Mouse (Mus musculus): Measurements from ENCODE around the gene Nol9.
A peak's percentile ranks its signal among the peaks of the same experiment; 100 is the strongest.

Nol9 gene

GRCm38 (mm10) chr4:152092751-152093293, 53.7 kb downstream of the Nol9 start:
- peak; percentile 35 for ATAC-seq (ENCODE audit: low TSS enrichment)

DNA sequence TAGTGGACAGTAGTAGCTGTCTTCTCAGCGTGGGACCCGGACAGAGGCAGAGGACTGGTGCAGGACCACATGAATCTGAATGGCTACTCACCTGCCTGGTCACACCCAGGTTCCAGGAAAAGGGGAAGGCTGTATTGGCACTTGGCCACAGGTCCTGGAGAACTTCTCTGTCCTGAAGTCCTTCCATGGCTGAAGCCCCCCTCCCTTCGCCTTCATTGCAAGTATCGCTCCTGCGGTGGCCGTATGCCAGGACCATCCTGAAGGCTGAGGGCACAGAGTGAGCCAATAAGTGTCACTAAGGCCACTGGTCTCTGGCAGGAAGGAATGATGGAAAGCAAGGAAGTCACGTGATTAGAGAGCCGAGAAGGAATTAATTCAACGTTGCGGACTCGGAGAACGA, 55.1 kb downstream of the Nol9 start:
- ATAC-seq (ENCODE audit: low TSS enrichment) = no peak

DNA sequence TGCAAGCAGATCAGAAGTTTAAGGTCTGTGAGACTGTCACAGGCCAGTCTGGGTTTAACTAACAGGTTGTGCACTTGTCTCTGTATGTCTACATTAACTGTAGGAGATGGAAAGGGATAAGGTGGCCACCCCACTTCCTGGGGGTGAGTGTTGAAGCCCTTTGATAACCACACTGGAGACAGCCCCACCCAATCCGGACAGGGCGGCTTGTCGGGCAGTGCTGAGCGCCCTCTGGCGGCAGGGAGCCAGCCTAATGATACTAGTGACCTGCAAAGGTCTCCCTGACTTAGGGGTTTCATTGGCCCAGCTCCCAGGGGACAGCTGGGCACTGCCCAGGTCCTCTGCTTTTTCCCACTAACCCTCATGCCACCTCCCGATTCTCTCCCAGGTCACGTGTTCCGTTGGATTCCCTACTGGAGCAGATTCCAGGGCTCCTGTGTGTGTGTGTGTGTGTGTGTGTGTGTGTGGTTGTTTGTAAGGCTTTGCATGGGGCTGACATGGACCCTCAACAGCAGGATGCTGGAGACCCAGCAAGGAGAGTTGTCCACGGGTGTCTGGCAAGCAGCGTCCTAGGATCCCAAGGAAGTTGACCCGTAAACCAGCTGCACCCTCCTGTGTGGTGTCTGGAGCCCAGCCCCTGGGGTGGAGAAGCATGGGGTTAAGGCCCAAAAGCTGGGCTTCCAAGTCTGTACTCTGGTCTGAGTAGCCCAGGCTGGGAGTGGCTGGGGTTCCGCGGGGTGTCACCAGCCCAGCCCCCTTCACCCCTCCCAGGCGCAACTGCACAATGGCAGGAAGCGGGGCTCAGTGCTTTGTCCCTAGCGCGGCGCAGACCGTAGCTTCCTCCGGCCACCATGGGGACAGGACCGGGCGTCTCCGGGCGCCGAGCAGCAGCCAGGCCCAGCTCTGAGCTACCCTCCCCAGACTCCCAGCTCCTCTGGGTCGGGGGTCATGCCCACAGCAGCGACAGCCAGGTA, 57.1 kb downstream of the Nol9 start:
- no peak for ATAC-seq (ENCODE audit: low TSS enrichment)

DNA sequence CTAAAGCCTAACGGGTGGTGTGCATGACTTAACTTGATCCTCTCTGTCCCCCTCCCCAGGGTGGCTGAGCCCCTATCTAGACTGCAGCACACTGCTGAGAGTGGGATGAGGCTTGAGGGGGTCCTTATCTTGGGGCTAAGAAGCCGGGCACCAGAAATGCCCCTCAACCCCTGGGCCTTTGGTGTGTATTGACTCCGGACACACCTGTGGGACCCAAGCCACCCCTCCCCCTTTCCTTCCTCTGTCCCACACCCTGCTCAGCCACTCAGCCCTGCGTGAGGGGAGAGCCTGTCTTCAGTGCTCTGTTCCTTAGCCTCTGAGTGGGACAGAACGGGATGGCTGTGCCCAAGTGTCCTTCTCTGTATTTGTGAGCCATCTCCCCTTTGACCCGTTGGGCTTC, 57.8 kb downstream of the Nol9 start:
- no peak for ATAC-seq (ENCODE audit: low TSS enrichment)

GRCm38 (mm10) chr4:152097911-152098799, 59.0 kb downstream of the Nol9 start:
- ATAC-seq (ENCODE audit: low TSS enrichment) = no peak

DNA sequence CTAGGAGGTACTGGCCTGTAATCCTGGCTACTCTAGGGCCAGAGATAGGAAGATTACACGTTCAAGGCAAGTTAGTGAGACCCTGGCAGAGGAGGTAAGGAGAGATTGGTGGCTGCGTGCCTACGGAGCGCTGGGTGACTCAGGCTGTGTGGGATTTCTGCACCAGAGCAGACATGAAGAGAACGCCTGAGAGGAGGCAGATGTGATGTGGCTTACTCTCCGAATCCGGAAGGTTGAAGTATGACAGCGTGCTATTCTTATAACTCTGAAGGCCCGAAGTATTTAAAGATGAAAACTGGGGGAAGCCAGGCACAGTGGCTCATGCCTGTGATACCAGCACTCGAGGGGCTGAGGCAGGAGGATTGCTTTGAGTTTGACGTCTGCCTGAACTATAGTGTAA, 61.4 kb downstream of the Nol9 start:
- peak; percentile 80 for ATAC-seq (ENCODE audit: low TSS enrichment)

DNA sequence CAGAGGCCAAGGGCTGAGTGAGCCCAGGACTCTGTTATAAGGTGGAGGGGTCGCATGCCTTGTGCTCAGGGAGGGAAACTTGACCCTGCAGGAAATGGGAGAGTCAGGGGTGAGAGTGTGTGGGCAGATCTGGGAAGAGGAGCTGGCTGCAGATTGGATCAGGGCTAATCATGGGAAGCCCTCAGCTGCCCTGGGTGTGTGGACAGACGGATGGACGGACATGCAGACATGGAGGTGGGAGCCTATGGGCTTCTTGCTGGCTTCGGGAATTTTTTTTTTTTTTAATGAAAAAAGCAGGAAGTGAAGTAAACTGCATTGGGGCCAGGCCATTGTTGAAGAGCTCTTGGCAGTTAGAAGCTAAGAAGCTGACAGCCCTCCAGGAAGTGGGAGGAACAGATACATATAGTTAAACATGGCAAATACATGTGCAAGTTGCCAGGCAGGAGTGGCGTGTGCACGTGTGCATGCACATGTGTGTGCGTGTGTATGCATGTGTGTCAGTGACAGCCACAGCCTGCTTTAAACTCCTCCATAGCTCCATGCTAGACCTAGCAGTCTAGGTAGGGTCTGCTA, 62.0 kb downstream of the Nol9 start:
- ATAC-seq (ENCODE audit: low TSS enrichment) = no peak

DNA sequence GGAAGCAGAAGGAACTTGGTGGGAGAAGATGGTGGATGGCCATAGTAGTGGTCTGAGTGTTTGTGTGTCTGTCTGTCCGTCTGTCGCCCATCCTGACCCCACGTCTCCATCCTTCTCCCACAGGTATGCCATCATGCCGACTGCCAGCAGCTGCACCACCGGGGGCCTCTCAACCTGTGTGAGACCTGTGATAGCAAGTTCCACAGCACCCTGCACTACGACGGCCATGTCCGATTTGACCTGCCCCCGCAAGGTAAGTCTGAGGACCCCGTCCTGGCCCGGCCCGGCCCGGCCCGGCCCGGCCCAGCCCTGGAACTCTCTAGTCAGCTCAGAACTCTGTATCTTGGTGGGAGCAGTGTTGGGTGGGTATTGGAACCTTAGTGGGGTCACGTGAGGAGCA, 62.8 kb downstream of the Nol9 start:
- no peak for ATAC-seq (ENCODE audit: low TSS enrichment)

DNA sequence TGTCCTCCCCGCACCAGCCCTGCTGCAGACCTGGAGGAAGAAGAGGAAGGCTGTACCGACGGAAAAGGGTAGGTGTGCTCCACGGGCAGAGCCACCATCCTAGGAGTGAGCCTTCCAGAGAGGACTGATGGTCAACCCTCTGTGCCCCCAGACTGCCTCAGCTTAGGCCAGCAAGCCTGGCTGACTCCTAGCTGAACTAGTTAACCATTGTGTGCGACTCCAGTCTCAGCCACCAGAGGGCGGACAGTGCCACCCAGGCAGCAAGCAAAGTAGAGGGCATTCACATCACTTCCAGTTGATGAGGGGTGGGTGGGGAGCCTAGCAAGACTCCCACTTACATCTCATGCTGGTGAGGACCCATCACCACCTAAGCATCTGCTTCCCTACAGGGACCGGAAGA, 63.9 kb downstream of the Nol9 start:
- ATAC-seq (ENCODE audit: low TSS enrichment) = 0 out of 2 replicates have a peak, but pooled peaks have one; percentile 14

GRCm38 (mm10) chr4:152106746-152107145, 67.6 kb downstream of the Nol9 start:
- no peak for ATAC-seq (ENCODE audit: low TSS enrichment)

GRCm38 (mm10) chr4:152107493-152107892, 68.4 kb downstream of the Nol9 start:
- ATAC-seq (ENCODE audit: low TSS enrichment) = no peak

DNA sequence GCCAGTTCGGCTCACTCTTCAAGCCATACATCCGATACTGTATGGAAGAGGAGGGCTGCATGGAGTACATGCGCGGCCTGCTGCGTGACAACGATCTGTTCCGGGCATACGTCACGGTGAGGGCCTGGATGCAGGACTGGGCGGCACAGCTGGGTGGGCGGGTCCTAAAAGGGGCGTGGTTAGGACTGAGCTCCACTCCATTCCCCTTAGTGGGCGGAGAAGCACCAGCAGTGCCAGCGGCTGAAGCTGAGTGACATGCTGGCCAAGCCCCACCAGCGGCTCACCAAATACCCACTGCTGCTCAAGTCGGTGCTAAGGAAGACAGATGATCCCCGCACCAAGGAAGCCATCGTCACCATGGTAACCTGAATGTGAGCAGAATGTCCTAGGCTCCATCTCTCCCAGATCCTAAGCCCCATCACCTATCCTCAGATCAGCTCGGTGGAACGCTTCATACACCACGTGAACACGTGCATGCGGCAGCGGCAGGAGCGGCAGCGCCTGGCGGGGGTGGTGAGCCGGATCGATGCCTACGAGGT, 68.9 kb downstream of the Nol9 start:
- ATAC-seq (ENCODE audit: low TSS enrichment) = peak; percentile 68

GRCm38 (mm10) chr4:152108673-152109072, 69.6 kb downstream of the Nol9 start:
- ATAC-seq (ENCODE audit: low TSS enrichment) = no peak

DNA sequence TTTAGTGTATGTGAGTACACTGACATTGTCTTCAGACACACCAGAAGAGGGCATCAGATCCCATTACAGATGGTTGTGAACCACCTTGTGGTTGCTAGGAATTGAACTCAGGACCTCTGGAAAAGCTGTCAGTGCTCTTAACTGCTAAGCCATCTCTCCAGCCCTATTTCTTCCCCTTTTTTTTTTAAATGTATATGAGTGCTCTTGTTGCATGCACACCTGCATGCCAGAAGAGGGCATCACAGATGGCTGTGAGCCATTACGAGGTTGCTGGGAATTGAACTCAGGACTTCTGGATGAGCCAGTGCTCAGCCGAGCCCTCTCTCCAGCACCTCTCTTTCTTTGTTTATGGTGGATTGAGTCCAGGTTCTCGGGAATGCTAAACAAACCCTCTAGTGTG, 70.4 kb downstream of the Nol9 start:
- no peak for ATAC-seq (ENCODE audit: low TSS enrichment)

DNA sequence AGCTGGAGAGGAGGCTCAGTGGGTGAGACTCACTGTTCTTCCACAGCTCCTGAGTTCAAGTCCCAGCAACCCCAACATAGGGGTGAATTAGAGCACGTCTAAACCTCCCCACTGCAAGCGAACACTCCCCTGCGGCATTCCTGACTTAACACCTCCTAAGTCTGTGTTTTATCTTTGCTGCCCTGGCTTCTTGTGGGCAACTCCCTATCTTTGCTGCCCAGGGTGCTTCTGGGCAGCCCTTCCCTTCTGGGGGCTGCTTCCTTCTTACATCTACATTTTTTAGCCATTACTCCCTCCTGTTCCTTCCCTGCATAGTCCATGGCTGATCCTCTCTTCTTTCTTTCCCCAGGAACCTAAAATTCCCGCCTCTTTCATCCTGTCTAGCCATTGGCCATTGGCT, 71.6 kb downstream of the Nol9 start:
- ATAC-seq (ENCODE audit: low TSS enrichment) = no peak

Data from frontal cortex, adult (tissue).